Mouse (Mus musculus) fibroblast of lung, adult 2 months (primary cell): Measurements from ENCODE around the gene Zc2hc1b.

Experiments
- DNase-seq: peaks from one replicate; pipeline ENCODE4 v3.0.0-alpha.2; 2011; ENCODE audit warnings: low read depth

Gene Zc2hc1b

GRCm38 (mm10) chr10:13115030-13115429, 62.8 kb downstream of the Zc2hc1b start:
- no peak for DNase-seq

- no peak for DNase-seq
These were observed 64.2 kb downstream of the Zc2hc1b start for GRCm38 (mm10) chr10:13113641-13114040.

DNA sequence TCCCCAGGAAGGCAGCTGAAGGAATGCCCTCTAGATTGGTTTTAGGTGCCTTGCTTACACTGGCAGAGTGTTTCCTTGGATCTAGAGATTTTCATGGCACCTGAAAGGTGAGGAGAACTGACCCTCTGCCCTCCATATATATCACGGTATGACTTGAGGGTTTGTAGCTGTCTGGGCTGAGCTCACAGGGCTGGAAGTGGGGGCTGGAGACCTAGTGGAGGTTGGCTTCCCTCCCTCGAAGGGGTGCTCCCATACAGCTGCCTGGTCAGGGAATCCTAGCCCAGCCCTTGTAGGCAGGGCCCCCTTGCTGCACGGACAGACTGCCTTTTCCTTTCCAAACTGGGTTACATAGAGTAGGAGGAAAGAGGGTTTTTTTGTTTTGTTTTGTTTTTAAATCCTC, 65.0 kb downstream of the Zc2hc1b start:
- DNase-seq: no peak

DNA sequence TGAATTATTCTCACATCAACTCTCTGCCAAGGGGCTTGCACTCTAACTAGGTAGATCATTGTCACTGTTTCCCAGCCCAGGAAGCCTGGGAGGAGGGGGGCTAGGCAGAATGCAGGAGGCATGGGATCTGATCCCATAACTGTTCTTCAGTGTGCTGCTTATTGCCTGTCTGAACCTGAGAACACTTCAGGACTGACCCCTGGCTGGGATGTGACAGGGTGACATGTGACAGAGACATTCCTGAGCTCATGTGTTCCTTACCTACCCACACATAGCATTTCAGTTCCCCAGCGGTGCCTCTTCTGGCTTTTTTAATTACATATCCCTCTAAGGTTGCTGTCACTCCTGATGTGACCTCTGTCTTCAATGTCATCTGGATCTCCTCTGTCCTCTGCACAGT, 68.0 kb downstream of the Zc2hc1b start:
- no peak for DNase-seq

- no peak for DNase-seq
These were observed 69.0 kb downstream of the Zc2hc1b start for GRCm38 (mm10) chr10:13108847-13109246.

DNA sequence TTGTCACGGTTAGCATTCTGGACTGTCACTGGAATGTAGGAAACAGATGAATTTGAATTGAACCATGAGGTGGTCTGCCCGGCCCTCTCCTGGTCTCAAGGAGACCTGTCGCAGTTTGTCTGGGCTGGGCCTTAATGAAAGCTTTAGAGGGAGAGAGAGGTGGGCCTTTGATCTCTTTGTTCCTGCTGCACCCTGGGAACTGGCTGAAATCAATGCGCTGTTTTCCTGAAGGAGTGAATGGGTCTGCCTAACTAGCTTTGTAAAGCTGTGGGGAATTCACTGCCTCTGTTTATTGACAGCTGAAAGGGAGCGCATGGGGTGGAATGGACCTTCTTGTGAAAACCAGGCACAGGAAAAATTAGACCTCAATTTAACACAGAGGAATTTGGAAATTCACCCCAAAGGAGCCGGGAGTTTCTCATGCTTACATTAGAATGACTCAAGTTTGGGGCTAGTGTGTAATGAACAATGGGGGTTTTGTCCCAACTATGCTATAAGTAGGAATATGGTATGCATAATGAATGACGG, 69.7 kb downstream of the Zc2hc1b start:
- DNase-seq: no peak

GRCm38 (mm10) chr10:13106909-13107624, 70.8 kb downstream of the Zc2hc1b start:
- no peak for DNase-seq

GRCm38 (mm10) chr10:13103838-13104237, 74.0 kb downstream of the Zc2hc1b start:
- no peak for DNase-seq

DNA sequence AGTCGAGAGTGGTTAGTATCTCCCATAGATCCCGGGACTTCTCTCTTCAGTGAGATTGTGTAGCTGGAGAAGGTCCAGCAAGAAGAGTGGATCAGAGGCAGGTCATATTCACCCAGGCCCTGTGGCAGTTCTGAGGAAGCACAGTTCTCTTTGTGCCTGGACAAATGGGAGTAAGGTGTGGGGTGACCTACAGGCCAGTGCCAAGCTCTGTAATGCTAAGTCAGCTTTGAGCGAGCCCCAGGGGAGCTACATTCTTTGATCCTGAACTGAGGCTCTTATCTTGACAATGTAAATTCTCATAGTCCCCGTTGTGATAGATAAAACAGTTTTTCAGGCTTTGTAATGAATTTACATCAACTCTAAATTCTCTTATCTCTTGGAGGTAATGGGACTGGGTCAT, 75.5 kb downstream of the Zc2hc1b start:
- no peak for DNase-seq

DNA sequence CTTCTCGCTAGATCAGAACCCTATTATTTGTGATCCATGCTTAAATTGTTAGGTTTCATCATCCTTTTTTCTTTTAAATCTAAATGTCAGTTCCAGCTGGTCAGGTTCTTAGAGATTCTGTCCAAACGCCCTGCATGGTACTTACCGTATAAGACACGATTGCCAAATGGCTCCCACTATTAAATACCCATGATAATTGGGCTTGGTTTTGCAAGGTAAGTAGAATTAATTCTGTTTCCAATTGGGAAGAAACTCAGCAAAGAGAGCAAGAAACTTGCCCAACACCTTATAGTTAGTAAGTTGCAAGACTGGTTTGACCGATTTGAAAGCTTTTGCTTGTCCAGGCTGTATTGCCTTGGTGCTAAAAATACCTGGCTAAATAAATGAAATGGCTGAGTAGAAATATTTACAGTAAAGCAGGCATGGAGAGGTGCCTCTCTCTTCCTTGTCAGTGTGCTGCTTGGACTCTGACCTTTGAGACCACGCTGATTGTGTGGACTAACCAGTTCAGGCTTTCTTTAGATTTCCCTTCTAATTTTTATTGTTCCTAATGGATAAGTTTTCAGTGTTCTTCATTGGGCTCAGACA, 77.7 kb downstream of the Zc2hc1b start:
- DNase-seq: no peak
